Mouse (Mus musculus): ENCODE measurements around the gene Olfr1015. TPM values are rescaled to one million over a fixed set of nuclear protein-coding genes. Genes with fewer than 3 reads are reported as not detected.

The Olfr1015 gene
- under 1 TPM in 1 of 2 experiments, not detected in 1; 0.07 TPM for polyA plus RNA-seq (2017; shearing (Covaris generic))

GRCm38 (mm10) chr2:85781717-85782116, at the start of gene Olfr1015:
Gene Olfr1015 (plus strand): TSS chr2:85782017.

GRCm38 (mm10) chr2:85762666-85763065, 19.2 kb upstream of the Olfr1015 start, which contains the start of gene Olfr1012:
Gene Olfr1012 (minus strand): TSS chr2:85762766.

DNA sequence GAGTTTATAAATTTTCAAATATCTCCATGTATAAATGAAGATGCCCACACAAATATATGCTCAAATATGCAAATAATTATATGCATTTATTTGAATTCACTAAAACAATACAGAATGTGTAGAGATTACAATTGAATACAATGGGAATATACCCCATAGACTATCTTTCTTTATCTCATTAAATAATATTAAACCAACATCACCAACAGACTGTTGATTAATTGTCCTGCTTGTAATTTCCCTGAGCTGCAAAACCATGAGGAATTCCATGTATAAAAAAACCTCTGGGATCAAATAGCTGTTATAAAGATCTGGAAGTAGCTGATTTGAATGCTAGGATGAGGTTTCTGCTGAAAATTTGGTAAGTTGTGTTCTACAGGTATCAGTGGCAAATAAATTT, 15.0 kb upstream of the Olfr1015 start, which contains the start of gene Olfr1013:
Olfr1013 (plus strand) TSS at position 301 of the 400 bp plus-strand sequence.

DNA sequence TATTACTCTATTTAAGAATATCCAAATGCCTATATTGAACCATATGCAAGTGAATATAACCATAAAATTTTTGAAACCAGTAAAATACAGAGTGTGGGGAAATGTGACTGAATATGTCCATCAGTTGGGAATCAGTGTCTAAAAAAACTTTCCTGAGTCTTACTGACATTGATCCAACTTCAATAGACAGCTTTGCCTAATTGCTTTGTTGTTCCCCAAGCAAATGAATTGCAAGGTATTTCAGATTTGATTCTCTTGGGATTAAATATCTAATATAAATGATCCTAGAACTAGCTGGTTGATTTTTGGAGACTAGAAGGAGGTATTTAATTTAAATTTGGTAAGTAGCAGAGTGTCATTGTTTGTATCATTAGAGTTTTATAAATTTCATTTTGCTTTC, 9.4 kb upstream of the Olfr1015 start, which contains the start of gene Olfr1014:
Olfr1014 (plus strand) TSS at position 301 of the 400 bp plus-strand sequence.

DNA sequence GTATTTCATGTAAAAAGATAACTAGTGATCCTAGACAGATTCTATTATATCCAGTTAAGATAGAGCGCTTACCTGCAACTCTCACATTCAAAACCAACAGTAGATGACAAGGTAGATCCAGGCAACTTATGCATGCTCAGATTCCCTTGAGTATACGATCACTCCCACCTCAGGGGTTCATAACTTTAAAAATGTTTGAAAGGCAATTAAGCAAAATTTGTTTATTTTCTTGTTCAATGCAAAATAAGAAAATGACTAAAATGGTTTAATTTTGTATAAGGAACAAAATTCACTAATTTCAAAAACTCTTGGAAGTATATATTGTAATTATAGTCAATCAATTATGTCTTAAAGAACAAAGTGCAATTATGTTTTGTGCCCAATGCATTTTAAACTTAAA, 20.6 kb downstream of the Olfr1015 start, which contains the start of gene Olfr1016:
Olfr1016 (minus strand) TSS at position 101 of the 400 bp plus-strand sequence.

GRCm38 (mm10) chr2:85818179-85818578, 36.4 kb downstream of the Olfr1015 start, which contains the start of gene Olfr1018:
Gene Olfr1018 (plus strand): TSS chr2:85818479.

Other genes with a start within 250 kb of the Olfr1015 start
- gene Olfr996, start 202.8 kb upstream of the Olfr1015 start, polyA plus RNA-seq (2017; shearing (Covaris generic)), result not detected
- not detected for gene Olfr998, start 193.1 kb upstream of the Olfr1015 start, polyA plus RNA-seq (2017; shearing (Covaris generic))
- not detected for gene Olfr1000, start 170.1 kb upstream of the Olfr1015 start, polyA plus RNA-seq (2017; shearing (Covaris generic))
- gene Olfr1002, start 131.3 kb upstream of the Olfr1015 start, polyA plus RNA-seq (2017; shearing (Covaris generic)), result not detected
- not detected for gene Olfr154, start 117.6 kb upstream of the Olfr1015 start, polyA plus RNA-seq (2017; shearing (Covaris generic))
- under 1 TPM in 1 of 2 experiments, not detected in 1; 0.22 TPM for gene Olfr1006, start 103.2 kb upstream of the Olfr1015 start, polyA plus RNA-seq (2017; shearing (Covaris generic))
- not detected for gene Olfr1008, start 92.6 kb upstream of the Olfr1015 start, polyA plus RNA-seq (2017; shearing (Covaris generic))
- not detected for gene Olfr1009, start 66.6 kb upstream of the Olfr1015 start, polyA plus RNA-seq (2017; shearing (Covaris generic))
- gene Olfr1012, start 19.3 kb upstream of the Olfr1015 start, polyA plus RNA-seq (2017; shearing (Covaris generic)), result not detected
- not detected for gene Olfr1013, start 14.9 kb upstream of the Olfr1015 start, polyA plus RNA-seq (2017; shearing (Covaris generic))
- gene Olfr1014, start 9.3 kb upstream of the Olfr1015 start, polyA plus RNA-seq (2017; shearing (Covaris generic)), result not detected
- not detected for gene Olfr1016, start 20.5 kb downstream of the Olfr1015 start, polyA plus RNA-seq (2017; shearing (Covaris generic))
- under 1 TPM in 1 of 2 experiments, not detected in 1; 0.50 TPM for gene Olfr1018, start 36.5 kb downstream of the Olfr1015 start, polyA plus RNA-seq (2017; shearing (Covaris generic))
- not detected for gene Olfr1019, start 63.5 kb downstream of the Olfr1015 start, polyA plus RNA-seq (2017; shearing (Covaris generic))
- gene Olfr1020, start 65.0 kb downstream of the Olfr1015 start, polyA plus RNA-seq (2017; shearing (Covaris generic)), result under 1 TPM in 1 of 2 experiments, not detected in 1; 0.10 TPM
- gene Olfr1022, start 86.6 kb downstream of the Olfr1015 start, polyA plus RNA-seq (2017; shearing (Covaris generic)), result not detected
- gene Olfr1023, start 103.6 kb downstream of the Olfr1015 start, polyA plus RNA-seq (2017; shearing (Covaris generic)), result not detected
- gene Olfr1024, start 123.0 kb downstream of the Olfr1015 start, polyA plus RNA-seq (2017; shearing (Covaris generic)), result not detected
- gene Olfr1025-ps1, start 133.2 kb downstream of the Olfr1015 start, polyA plus RNA-seq (2017; shearing (Covaris generic)), result under 1 TPM in 1 of 2 experiments, not detected in 1; 0.06 TPM
- gene Olfr1026, start 139.5 kb downstream of the Olfr1015 start, polyA plus RNA-seq (2017; shearing (Covaris generic)), result under 1 TPM in 1 of 2 experiments, not detected in 1; 0.31 TPM
- gene Olfr1028, start 168.4 kb downstream of the Olfr1015 start, polyA plus RNA-seq (2017; shearing (Covaris generic)), result not detected
- gene Olfr1029, start 191.9 kb downstream of the Olfr1015 start, polyA plus RNA-seq (2017; shearing (Covaris generic)), result under 1 TPM in 1 of 2 experiments, not detected in 1; 0.45 TPM
- gene Olfr1030, start 197.3 kb downstream of the Olfr1015 start, polyA plus RNA-seq (2017; shearing (Covaris generic)), result under 1 TPM in 1 of 2 experiments, not detected in 1; 1.00 TPM
- gene Olfr1031, start 208.3 kb downstream of the Olfr1015 start, polyA plus RNA-seq (2017; shearing (Covaris generic)), result not detected
- not detected for gene Olfr1032, start 223.5 kb downstream of the Olfr1015 start, polyA plus RNA-seq (2017; shearing (Covaris generic))
- gene Olfr1033, start 238.6 kb downstream of the Olfr1015 start, polyA plus RNA-seq (2017; shearing (Covaris generic)), result 1 to 10 TPM; 1.7 to 3.3 TPM